28 mouse cellular contexts compared by ENCODE assay signal in genomic region chr6:135300469-135300868, GRCm38 (mm10). TPM values are rescaled to one million over a fixed set of nuclear protein-coding genes. Genes with fewer than 3 reads are reported as not detected.
"Had no signal": no experiment of that assay in that cellular context is flagged by ENCODE, and none has a peak within 500 bp of the region (broad histone marks: within the 10 kb centered on the region; RNA-seq: fewer than 3 reads in every experiment).

No protein-coding gene starts in this region.

- H3K36me3 ChIP-seq: heart, embryonic 13.5 days; heart, embryonic 15.5 days; hindbrain, embryonic 12.5 days; kidney, embryonic 15.5 days; limb, embryonic 13.5 days; limb, embryonic 15.5 days had no signal

- H3K4me2 ChIP-seq: heart, embryonic 11.5 days; heart, embryonic 13.5 days; heart, embryonic 15.5 days; hindbrain, embryonic 12.5 days; hindbrain, embryonic 14.5 days; kidney, embryonic 15.5 days; limb, embryonic 13.5 days; limb, embryonic 15.5 days had no signal

- H3K27me3 ChIP-seq: heart, embryonic 15.5 days; hindbrain, embryonic 12.5 days; kidney, embryonic 15.5 days; limb, embryonic 13.5 days; limb, embryonic 15.5 days had no signal

- H3K27ac ChIP-seq: heart, adult 2 months; heart, embryonic 13.5 days; heart, embryonic 15.5 days; hindbrain, embryonic 12.5 days; hindbrain, embryonic 14.5 days; kidney, embryonic 15.5 days; kidney, postnatal 0 days; limb, embryonic 13.5 days; limb, embryonic 15.5 days had no signal

- ATAC-seq: hindbrain, embryonic 16.5 days; intestine, embryonic 16.5 days had no signal

- H3K4me3 ChIP-seq: heart, adult 2 months; heart, embryonic 13.5 days; heart, embryonic 15.5 days; hindbrain, embryonic 12.5 days; kidney, embryonic 15.5 days; limb, embryonic 13.5 days; limb, embryonic 15.5 days had no signal

- DNase-seq: gastrocnemius, postnatal 14 days; gastrocnemius, postnatal 36 days; heart, adult 11 months; heart, adult 2 months; heart, postnatal 14 days; heart, postnatal 36 days; kidney, adult 11 months; kidney, adult 2 months; kidney, adult 9 months; kidney, postnatal 14 days; kidney, postnatal 36 days; layer of hippocampus, adult 9-11 months; layer of hippocampus, postnatal 36 days; left cerebral cortex, postnatal 4 days had no signal

- H3K9ac ChIP-seq: heart, embryonic 13.5 days; heart, embryonic 15.5 days; hindbrain, embryonic 12.5 days; hindbrain, embryonic 14.5 days; kidney, embryonic 15.5 days; limb, embryonic 13.5 days; limb, embryonic 15.5 days had no signal

- H3K9me3 ChIP-seq: heart, embryonic 13.5 days; heart, embryonic 15.5 days; hindbrain, embryonic 12.5 days; kidney, embryonic 15.5 days; limb, embryonic 13.5 days; limb, embryonic 15.5 days had no signal

RNA-seq across cellular contexts. Expression of gene Pbp2, which starts 9.7 kb away (rescaled TPM):
- polyA plus RNA-seq: heart, adult 2 months; heart, embryonic 11.5 days; heart, embryonic 13.5 days; heart, postnatal 0 days; hindbrain, embryonic 16.5 days; kidney, adult 2 months; large intestine, adult 2 months; liver, adult 2 months had no signal
